Mouse (Mus musculus) spleen, postnatal 36 days (tissue): ENCODE measurements around the gene Enpp3.

ENCODE experiments used
- DNase-seq, 2 experiments: peaks; one replicate each; pipeline ENCODE4 v3.0.0; 2022; ENCODE audit warnings: low spot score in 2 of 2, mixed read lengths in 1 of 2

The Enpp3 gene

GRCm38 (mm10) chr10:24842676-24843075 is at the start of gene Enpp3:
Gene Enpp3, minus strand, starts transcription at chr10:24842823.
- no peak for DNase-seq

- no peak for DNase-seq
Observed at GRCm38 (mm10) chr10:24888343-24888742, 45.7 kb upstream of the Enpp3 start.

GRCm38 (mm10) chr10:24886008-24886407 is 43.4 kb upstream of the Enpp3 start:
- DNase-seq, result no peak

- no peak for DNase-seq
Observed at GRCm38 (mm10) chr10:24873624-24874023, 31.0 kb upstream of the Enpp3 start.

- DNase-seq, result peak; percentile 93 to 95
Observed at GRCm38 (mm10) chr10:24869760-24870290, 27.2 kb upstream of the Enpp3 start, which contains the start of gene Med23. Gene Med23, plus strand, starts transcription at chr10:24869986.

GRCm38 (mm10) chr10:24864434-24864833 is 21.8 kb upstream of the Enpp3 start:
- no peak for DNase-seq

- no peak for DNase-seq
Observed at GRCm38 (mm10) chr10:24863146-24863545, 20.5 kb upstream of the Enpp3 start.

GRCm38 (mm10) chr10:24841998-24842397 is 625 bp downstream of the Enpp3 start:
- no peak for DNase-seq

- no peak for DNase-seq
Observed at GRCm38 (mm10) chr10:24840795-24841194, 1.8 kb downstream of the Enpp3 start.

GRCm38 (mm10) chr10:24836366-24837038 is 6.1 kb downstream of the Enpp3 start:
- DNase-seq, result no peak

- no peak for DNase-seq
Observed at GRCm38 (mm10) chr10:24835702-24836342, 6.8 kb downstream of the Enpp3 start.

GRCm38 (mm10) chr10:24834634-24835371 is 7.8 kb downstream of the Enpp3 start:
- DNase-seq, result no peak

GRCm38 (mm10) chr10:24832306-24832705 is 10.3 kb downstream of the Enpp3 start:
- DNase-seq, result no peak

- no peak for DNase-seq
Observed at GRCm38 (mm10) chr10:24831377-24832095, 11.1 kb downstream of the Enpp3 start.

- peak in 1 of 2 experiments; percentile 8 for DNase-seq
Observed at GRCm38 (mm10) chr10:24830448-24830847, 12.2 kb downstream of the Enpp3 start.

- DNase-seq, result peak; percentile 5 to 43
Observed at GRCm38 (mm10) chr10:24828136-24828535, 14.5 kb downstream of the Enpp3 start.

- no peak for DNase-seq
Observed at GRCm38 (mm10) chr10:24826130-24826529, 16.5 kb downstream of the Enpp3 start.

- DNase-seq, result no peak
Observed at GRCm38 (mm10) chr10:24825456-24826081, 17.1 kb downstream of the Enpp3 start.

- DNase-seq, result no peak
Observed at GRCm38 (mm10) chr10:24824621-24825020, 18.0 kb downstream of the Enpp3 start.

GRCm38 (mm10) chr10:24823697-24824535 is 18.7 kb downstream of the Enpp3 start:
- DNase-seq, result peak; percentile 48 to 55
